Mouse (Mus musculus): Measurements from ENCODE around the gene Xpnpep3.
"Not testable (repeated sequence)": the region's sequence is repeated elsewhere in the genome, so short reads cannot be mapped to it uniquely, and the experiment has no call there.

Xpnpep3 gene

GRCm38 (mm10) chr15:81479446-81480213 is 79.7 kb downstream of the Xpnpep3 start:
- DNase-seq (ENCODE audit: extremely low spot score, low read depth, low spot score): no peak

DNA sequence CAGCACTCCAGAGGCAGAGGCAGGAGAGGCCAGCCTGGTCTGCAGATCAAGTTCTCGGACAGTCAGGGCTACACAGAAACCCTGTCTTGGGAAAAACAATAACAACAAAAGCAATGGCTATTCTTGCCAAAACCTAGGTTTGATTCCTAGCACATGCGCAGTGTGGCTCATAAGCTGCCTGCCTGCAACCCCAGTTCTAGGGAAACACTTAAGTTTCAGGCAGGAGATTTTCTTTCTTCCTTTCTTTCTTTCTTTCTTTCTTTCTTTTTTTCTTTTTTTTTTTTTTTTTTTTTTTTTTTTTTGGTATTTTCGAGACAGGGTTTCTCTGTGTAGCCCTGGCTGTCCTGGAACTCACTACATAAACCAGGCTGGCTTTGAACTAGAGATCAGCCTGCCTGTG is 80.3 kb downstream of the Xpnpep3 start:
- DNase-seq (ENCODE audit: extremely low spot score, low read depth, low spot score): not testable (repeated sequence)

DNA sequence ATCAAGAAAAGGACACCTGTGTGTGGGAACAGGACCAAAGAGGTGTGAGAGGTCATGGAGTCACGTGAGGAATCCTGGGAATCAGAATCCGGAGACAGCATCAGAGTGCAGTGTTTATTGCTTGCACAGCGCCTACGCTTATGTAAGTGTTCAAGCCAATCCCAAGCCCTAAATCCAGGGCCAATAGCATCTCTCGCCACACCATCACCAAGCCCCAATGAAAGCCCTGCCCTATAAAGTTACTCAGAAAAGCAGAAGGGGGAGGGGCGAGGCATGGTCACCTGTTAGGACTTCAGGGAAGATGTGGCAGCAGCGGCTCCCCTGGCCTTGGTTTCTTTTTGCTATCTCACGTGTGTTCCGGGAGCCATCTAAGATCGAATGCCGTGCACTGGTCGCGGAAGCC is 81.0 kb downstream of the Xpnpep3 start:
- no peak for DNase-seq (ENCODE audit: extremely low spot score, low read depth, low spot score)

GRCm38 (mm10) chr15:81482966-81483365 is 83.0 kb downstream of the Xpnpep3 start:
- no peak for DNase-seq (ENCODE audit: extremely low spot score, low read depth, low spot score)

GRCm38 (mm10) chr15:81483691-81484090 is 83.8 kb downstream of the Xpnpep3 start:
- no peak for DNase-seq (ENCODE audit: extremely low spot score, low read depth, low spot score)

GRCm38 (mm10) chr15:81485483-81485882 is 85.5 kb downstream of the Xpnpep3 start:
- no peak for DNase-seq (ENCODE audit: extremely low spot score, low read depth, low spot score)

DNA sequence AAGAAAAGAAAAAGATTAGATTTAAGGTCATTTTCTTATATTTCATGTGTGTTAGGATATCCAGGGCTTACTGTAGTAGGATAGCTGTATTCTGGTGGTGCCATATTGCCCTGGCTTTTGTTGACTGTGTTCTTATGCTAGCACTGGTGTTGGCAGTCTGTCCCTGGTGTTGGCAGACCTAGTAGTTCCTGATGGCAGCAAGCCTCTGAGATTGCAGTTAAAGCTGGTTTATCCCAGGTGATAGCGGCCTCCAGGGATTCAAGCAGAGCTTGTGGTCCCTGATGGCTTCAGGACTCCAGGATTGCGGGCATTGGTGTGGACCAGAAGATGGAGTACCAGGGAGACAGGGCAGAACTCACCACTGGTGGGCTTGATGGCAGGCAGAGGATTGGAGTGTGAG is 103.5 kb downstream of the Xpnpep3 start:
- no peak for DNase-seq (ENCODE audit: extremely low spot score, low read depth, low spot score)

DNA sequence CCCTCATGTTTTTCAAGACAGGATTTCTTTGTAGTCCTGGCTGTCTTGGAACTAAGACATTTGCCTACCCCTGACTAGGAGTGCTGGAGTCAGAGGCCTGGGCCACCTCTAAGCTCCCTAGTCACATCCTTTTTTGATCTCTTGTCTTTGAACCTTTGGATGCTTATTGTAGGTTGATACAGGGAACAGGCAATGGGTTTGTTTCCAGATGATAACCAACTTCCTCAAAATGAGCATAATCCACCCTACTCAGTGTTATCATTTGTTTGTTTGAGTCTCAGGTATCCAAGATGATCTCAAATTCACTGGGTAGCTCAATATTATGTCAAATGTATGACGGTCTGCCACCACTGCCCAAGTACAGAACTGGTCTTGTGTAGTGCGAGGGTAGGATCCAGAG is 104.1 kb downstream of the Xpnpep3 start:
- DNase-seq (ENCODE audit: extremely low spot score, low read depth, low spot score): no peak

Data from hindlimb bud, embryonic 11.5 days (tissue).